Mouse (Mus musculus): Measurements from ENCODE around the gene Olfr572. TPM values are rescaled to one million over a fixed set of nuclear protein-coding genes. Genes with fewer than 3 reads are reported as not detected.

The Olfr572 gene
- polyA plus RNA-seq (2015; fragmentation: Illumina TruSeq; extraction: RNeasy Lipid Tissue Mini Kit (QIAGEN cat#74804); ENCODE audit: insufficient read depth, low replicate concordance): not detected

DNA sequence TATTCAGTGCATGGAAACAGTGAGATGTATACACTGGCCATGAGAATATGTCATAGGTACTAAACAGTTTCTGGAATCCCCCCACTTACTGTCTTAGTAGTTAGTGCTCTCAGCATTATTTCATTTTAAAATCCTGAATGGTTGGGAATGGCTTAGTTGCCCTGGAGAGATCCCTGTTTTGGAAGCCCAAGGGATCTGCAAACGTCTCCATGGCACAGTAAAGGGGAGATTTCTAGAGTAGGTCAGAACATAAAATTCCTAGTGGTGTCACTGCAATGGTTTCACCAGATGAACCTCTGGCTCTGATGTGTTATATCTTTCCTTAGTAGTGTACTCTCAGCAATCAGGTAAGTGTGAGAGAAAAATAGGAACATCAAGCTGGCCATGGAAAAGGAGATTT is at the start of gene Olfr572:
Gene Olfr572 (plus strand): TSS at position 301 of the 400 bp plus-strand sequence.

GRCm38 (mm10) chr7:102876822-102877221 is 47.4 kb upstream of the Olfr572 start, which contains the start of gene Olfr568:
Olfr568 (plus strand) TSS chr7:102877122.

GRCm38 (mm10) chr7:102890782-102891181 is 33.4 kb upstream of the Olfr572 start, which contains the start of gene Olfr569:
Olfr569 (minus strand) TSS chr7:102890882.

GRCm38 (mm10) chr7:102917032-102917875 is 7.0 kb upstream of the Olfr572 start, which contains the start of gene Olfr571:
Olfr571 (minus strand) TSS chr7:102917536.

GRCm38 (mm10) chr7:102942475-102942874 is 18.3 kb downstream of the Olfr572 start, which contains the start of gene Olfr573-ps1:
Olfr573-ps1 (minus strand) TSS chr7:102942575.

GRCm38 (mm10) chr7:102948167-102948566 is 24.0 kb downstream of the Olfr572 start, which contains the start of gene Olfr574:
Olfr574 (plus strand) TSS chr7:102948467.

DNA sequence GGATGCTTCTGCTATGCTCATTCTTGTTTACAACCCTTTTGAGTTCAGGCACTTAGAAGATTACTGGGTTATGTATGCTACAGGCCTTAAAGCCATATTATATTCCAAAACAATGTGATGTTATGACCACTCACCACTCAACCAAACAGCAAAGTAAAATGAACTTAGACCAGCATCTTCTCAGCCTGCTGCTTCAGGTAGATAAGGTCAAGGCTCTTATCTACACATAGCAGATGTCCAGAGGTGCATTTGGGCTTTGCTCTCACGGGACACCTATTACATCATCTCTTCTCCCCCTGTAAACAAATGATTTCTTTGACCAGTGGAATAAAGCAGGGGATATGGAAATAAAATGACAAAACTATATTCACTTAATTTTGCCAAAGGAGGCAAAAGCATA is 34.4 kb downstream of the Olfr572 start, which contains the start of gene Olfr575:
Gene Olfr575 (minus strand): TSS at position 183 of the 400 bp plus-strand sequence.

DNA sequence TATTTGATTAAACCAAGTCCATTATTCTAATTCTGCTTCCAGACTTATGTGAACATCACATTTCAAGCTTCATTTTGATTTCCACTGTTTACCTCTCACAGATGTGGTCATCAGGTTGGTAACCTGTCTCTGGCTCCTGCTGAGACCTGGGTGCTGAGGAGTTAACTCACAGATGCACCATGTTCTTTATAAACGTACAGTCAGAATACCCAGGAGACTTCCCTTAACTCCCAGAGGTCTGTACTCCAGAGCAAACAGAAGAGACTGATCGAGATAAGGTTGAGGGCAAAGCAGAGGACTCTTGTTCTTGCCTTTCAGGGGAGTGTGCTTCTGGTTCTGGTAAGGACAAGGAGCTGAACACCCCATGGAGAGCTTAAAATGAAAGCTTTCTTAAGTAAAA is 38.2 kb downstream of the Olfr572 start, which contains the start of gene Olfr576:
Gene Olfr576 (plus strand): TSS at position 301 of the 400 bp plus-strand sequence.

GRCm38 (mm10) chr7:102975843-102976242 is 51.6 kb downstream of the Olfr572 start, which contains the start of gene Olfr577:
Olfr577 (minus strand) TSS chr7:102975943.

Other genes with a start within 250 kb of the Olfr572 start
- 25.7 TPM for gene Trim68, start 237.1 kb upstream of the Olfr572 start, polyA plus RNA-seq (2015; fragmentation: Illumina TruSeq; extraction: RNeasy Lipid Tissue Mini Kit (QIAGEN cat#74804); ENCODE audit: insufficient read depth, low replicate concordance)
- gene Olfr557, start 228.5 kb upstream of the Olfr572 start, polyA plus RNA-seq (2015; fragmentation: Illumina TruSeq; extraction: RNeasy Lipid Tissue Mini Kit (QIAGEN cat#74804); ENCODE audit: insufficient read depth, low replicate concordance): not detected
- gene Olfr558, start 222.2 kb upstream of the Olfr572 start, polyA plus RNA-seq (2015; fragmentation: Illumina TruSeq; extraction: RNeasy Lipid Tissue Mini Kit (QIAGEN cat#74804); ENCODE audit: insufficient read depth, low replicate concordance): 0.52 TPM
- gene Olfr33, start 205.3 kb upstream of the Olfr572 start, polyA plus RNA-seq (2015; fragmentation: Illumina TruSeq; extraction: RNeasy Lipid Tissue Mini Kit (QIAGEN cat#74804); ENCODE audit: insufficient read depth, low replicate concordance): not detected
- not detected for gene Olfr559, start 196.9 kb upstream of the Olfr572 start, polyA plus RNA-seq (2015; fragmentation: Illumina TruSeq; extraction: RNeasy Lipid Tissue Mini Kit (QIAGEN cat#74804); ENCODE audit: insufficient read depth, low replicate concordance)
- gene Olfr560, start 165.0 kb upstream of the Olfr572 start, polyA plus RNA-seq (2015; fragmentation: Illumina TruSeq; extraction: RNeasy Lipid Tissue Mini Kit (QIAGEN cat#74804); ENCODE audit: insufficient read depth, low replicate concordance): not detected
- gene Olfr78, start 164.9 kb upstream of the Olfr572 start, polyA plus RNA-seq (2015; fragmentation: Illumina TruSeq; extraction: RNeasy Lipid Tissue Mini Kit (QIAGEN cat#74804); ENCODE audit: insufficient read depth, low replicate concordance): 0.35 TPM
- not detected for gene Olfr561, start 153.2 kb upstream of the Olfr572 start, polyA plus RNA-seq (2015; fragmentation: Illumina TruSeq; extraction: RNeasy Lipid Tissue Mini Kit (QIAGEN cat#74804); ENCODE audit: insufficient read depth, low replicate concordance)
- gene Olfr564, start 120.9 kb upstream of the Olfr572 start, polyA plus RNA-seq (2015; fragmentation: Illumina TruSeq; extraction: RNeasy Lipid Tissue Mini Kit (QIAGEN cat#74804); ENCODE audit: insufficient read depth, low replicate concordance): not detected
- not detected for gene Olfr566, start 65.6 kb upstream of the Olfr572 start, polyA plus RNA-seq (2015; fragmentation: Illumina TruSeq; extraction: RNeasy Lipid Tissue Mini Kit (QIAGEN cat#74804); ENCODE audit: insufficient read depth, low replicate concordance)
- gene Olfr568, start 47.3 kb upstream of the Olfr572 start, polyA plus RNA-seq (2015; fragmentation: Illumina TruSeq; extraction: RNeasy Lipid Tissue Mini Kit (QIAGEN cat#74804); ENCODE audit: insufficient read depth, low replicate concordance): not detected
- not detected for gene Olfr569, start 33.5 kb upstream of the Olfr572 start, polyA plus RNA-seq (2015; fragmentation: Illumina TruSeq; extraction: RNeasy Lipid Tissue Mini Kit (QIAGEN cat#74804); ENCODE audit: insufficient read depth, low replicate concordance)
- gene Olfr570, start 29.8 kb upstream of the Olfr572 start, polyA plus RNA-seq (2015; fragmentation: Illumina TruSeq; extraction: RNeasy Lipid Tissue Mini Kit (QIAGEN cat#74804); ENCODE audit: insufficient read depth, low replicate concordance): not detected
- gene Olfr571, start 6.9 kb upstream of the Olfr572 start, polyA plus RNA-seq (2015; fragmentation: Illumina TruSeq; extraction: RNeasy Lipid Tissue Mini Kit (QIAGEN cat#74804); ENCODE audit: insufficient read depth, low replicate concordance): not detected
- gene Olfr573-ps1, start 18.2 kb downstream of the Olfr572 start, polyA plus RNA-seq (2015; fragmentation: Illumina TruSeq; extraction: RNeasy Lipid Tissue Mini Kit (QIAGEN cat#74804); ENCODE audit: insufficient read depth, low replicate concordance): not detected
- not detected for gene Olfr574, start 24.1 kb downstream of the Olfr572 start, polyA plus RNA-seq (2015; fragmentation: Illumina TruSeq; extraction: RNeasy Lipid Tissue Mini Kit (QIAGEN cat#74804); ENCODE audit: insufficient read depth, low replicate concordance)
- not detected for gene Olfr575, start 34.4 kb downstream of the Olfr572 start, polyA plus RNA-seq (2015; fragmentation: Illumina TruSeq; extraction: RNeasy Lipid Tissue Mini Kit (QIAGEN cat#74804); ENCODE audit: insufficient read depth, low replicate concordance)
- not detected for gene Olfr576, start 38.3 kb downstream of the Olfr572 start, polyA plus RNA-seq (2015; fragmentation: Illumina TruSeq; extraction: RNeasy Lipid Tissue Mini Kit (QIAGEN cat#74804); ENCODE audit: insufficient read depth, low replicate concordance)
- gene Olfr577, start 51.5 kb downstream of the Olfr572 start, polyA plus RNA-seq (2015; fragmentation: Illumina TruSeq; extraction: RNeasy Lipid Tissue Mini Kit (QIAGEN cat#74804); ENCODE audit: insufficient read depth, low replicate concordance): not detected
- gene Olfr578, start 64.9 kb downstream of the Olfr572 start, polyA plus RNA-seq (2015; fragmentation: Illumina TruSeq; extraction: RNeasy Lipid Tissue Mini Kit (QIAGEN cat#74804); ENCODE audit: insufficient read depth, low replicate concordance): not detected
- not detected for gene Olfr582, start 113.6 kb downstream of the Olfr572 start, polyA plus RNA-seq (2015; fragmentation: Illumina TruSeq; extraction: RNeasy Lipid Tissue Mini Kit (QIAGEN cat#74804); ENCODE audit: insufficient read depth, low replicate concordance)
- not detected for gene Olfr583, start 126.9 kb downstream of the Olfr572 start, polyA plus RNA-seq (2015; fragmentation: Illumina TruSeq; extraction: RNeasy Lipid Tissue Mini Kit (QIAGEN cat#74804); ENCODE audit: insufficient read depth, low replicate concordance)
- gene Olfr584, start 157.5 kb downstream of the Olfr572 start, polyA plus RNA-seq (2015; fragmentation: Illumina TruSeq; extraction: RNeasy Lipid Tissue Mini Kit (QIAGEN cat#74804); ENCODE audit: insufficient read depth, low replicate concordance): not detected
- gene Olfr585, start 173.3 kb downstream of the Olfr572 start, polyA plus RNA-seq (2015; fragmentation: Illumina TruSeq; extraction: RNeasy Lipid Tissue Mini Kit (QIAGEN cat#74804); ENCODE audit: insufficient read depth, low replicate concordance): not detected
- gene Olfr586, start 201.2 kb downstream of the Olfr572 start, polyA plus RNA-seq (2015; fragmentation: Illumina TruSeq; extraction: RNeasy Lipid Tissue Mini Kit (QIAGEN cat#74804); ENCODE audit: insufficient read depth, low replicate concordance): not detected
- gene Olfr588-ps1, start 216.5 kb downstream of the Olfr572 start, polyA plus RNA-seq (2015; fragmentation: Illumina TruSeq; extraction: RNeasy Lipid Tissue Mini Kit (QIAGEN cat#74804); ENCODE audit: insufficient read depth, low replicate concordance): not detected
- gene Olfr589, start 231.9 kb downstream of the Olfr572 start, polyA plus RNA-seq (2015; fragmentation: Illumina TruSeq; extraction: RNeasy Lipid Tissue Mini Kit (QIAGEN cat#74804); ENCODE audit: insufficient read depth, low replicate concordance): not detected